Mouse (Mus musculus) CH12.LX (cell line): ENCODE measurements around the gene Gmppa. TPM values are rescaled to one million over a fixed set of nuclear protein-coding genes. Genes with fewer than 3 reads are reported as not detected.

Source experiments
- DNase-seq: peaks from one replicate; pipeline ENCODE4 v3.0.0-alpha.2; 2013; ENCODE audit errors: extremely low read depth
- H3K27ac ChIP-seq: 2 replicates; pipeline ENCODE4 v1.5.1; 2012; ENCODE audit warnings: low read depth, mild to moderate bottlenecking, control low read depth, moderate library complexity; ENCODE audit not compliant: insufficient read depth
- H3K27me3 ChIP-seq: replicated peaks from 2 replicates; pipeline ENCODE3; 2012; ENCODE audit warnings: inconsistent platforms
- H3K36me3 ChIP-seq, 2 experiments: replicated peaks in 1 of 2; 2 replicates each; pipeline versions ENCODE3 to v1.6.1; 2012; ENCODE audit warnings: inconsistent platforms in 1 of 2, low read length in 1 of 2, mild to moderate bottlenecking in 1 of 2, mixed read lengths in 1 of 2, moderate library complexity in 1 of 2; ENCODE audit not compliant: control insufficient read depth in 1 of 2, insufficient read depth in 1 of 2
- H3K4me1 ChIP-seq, 2 experiments: 2 replicates each; pipeline ENCODE4 v1.6.1; 2012; ENCODE audit warnings: inconsistent platforms in 1 of 2, moderate library complexity in 1 of 2; ENCODE audit not compliant: insufficient read depth in 2 of 2, control insufficient read depth in 1 of 2
- H3K4me2 ChIP-seq: 2 replicates; pipeline ENCODE4 v1.6.1; 2012; ENCODE audit warnings: low read depth, mild to moderate bottlenecking, control low read depth; ENCODE audit not compliant: poor library complexity, insufficient read depth, severe bottlenecking
- H3K4me3 ChIP-seq, 3 experiments: fragments of 150-350 bp in 1 of 3; sonication (generic) in 1 of 3; replicated peaks in 1 of 3; 2 replicates each; pipeline versions ENCODE3 to v1.5.1; 2011 to 2012; ENCODE audit warnings: low read depth in 2 of 3, low read length in 2 of 3, mild to moderate bottlenecking in 2 of 3, moderate library complexity in 2 of 3, control low read depth in 1 of 3, improper control_type of control experiment in 1 of 3, inconsistent platforms in 1 of 3, mixed read lengths in 1 of 3; ENCODE audit not compliant: poor library complexity in 1 of 3
- H3K79me2 ChIP-seq: replicated peaks from 2 replicates; pipeline ENCODE4 v1.6.1; 2012; ENCODE audit warnings: mild to moderate bottlenecking, moderate library complexity; ENCODE audit not compliant: control insufficient read depth, poor library complexity, insufficient read depth, severe bottlenecking; ENCODE audit errors: extremely low read depth
- H3K9ac ChIP-seq: 2 replicates; pipeline ENCODE4 v1.6.1; 2012; ENCODE audit warnings: low read depth, mild to moderate bottlenecking, control low read depth, moderate library complexity; ENCODE audit not compliant: insufficient read depth
- H3K9me3 ChIP-seq: replicated peaks from 2 replicates; pipeline ENCODE3; 2012; ENCODE audit warnings: low read length, inconsistent platforms, mixed read lengths
- CTCF ChIP-seq, 2 experiments: IDR thresholded peaks in 1 of 2; conservative IDR thresholded peaks in 1 of 2; 2 replicates each; pipeline ENCODE4 v1.5.1; 2011 to 2012; ENCODE audit warnings: low read depth in 2 of 2, low read length in 2 of 2, improper control_type of control experiment in 1 of 2, inconsistent platforms in 1 of 2, mild to moderate bottlenecking in 1 of 2, moderate library complexity in 1 of 2
- E2F4 ChIP-seq: IDR thresholded peaks from 2 replicates; pipeline ENCODE4 v1.6.1; 2011; ENCODE audit warnings: low read depth, low read length, improper control_type of control experiment; ENCODE audit not compliant: insufficient replicate concordance
- IRF4 ChIP-seq: IDR thresholded peaks from 2 replicates; pipeline ENCODE4 v1.6.1; 2014; ENCODE audit warnings: low read depth, mild to moderate bottlenecking, inconsistent platforms, low read length, improper control_type of control experiment
- MEF2A ChIP-seq: IDR thresholded peaks from 2 replicates; pipeline ENCODE4 v1.6.1; 2014; ENCODE audit warnings: low read depth, mild to moderate bottlenecking, inconsistent platforms, low read length, improper control_type of control experiment, borderline replicate concordance
- NRF1 ChIP-seq: IDR thresholded peaks from 2 replicates; pipeline ENCODE4 v1.6.1; 2014; ENCODE audit warnings: low read depth, mild to moderate bottlenecking, inconsistent platforms, low read length, improper control_type of control experiment, moderate library complexity
- POLR2AphosphoS2 ChIP-seq: IDR thresholded peaks from 2 replicates; pipeline ENCODE4 v1.6.1; 2011; ENCODE audit warnings: low read depth, low read length, improper control_type of control experiment
- RCOR1 ChIP-seq: conservative IDR thresholded peaks from 2 replicates; pipeline ENCODE4 v1.6.1; 2012; ENCODE audit warnings: low read depth, mild to moderate bottlenecking, inconsistent platforms, low read length, improper control_type of control experiment
- SIN3A ChIP-seq: IDR thresholded peaks from 2 replicates; pipeline ENCODE4 v1.6.1; 2012; ENCODE audit warnings: low read length, improper control_type of control experiment, inconsistent platforms
- ZMIZ1 ChIP-seq: IDR thresholded peaks from 2 replicates; pipeline ENCODE4 v1.6.1; 2012; ENCODE audit warnings: low read depth, mild to moderate bottlenecking, inconsistent platforms, low read length, improper control_type of control experiment
- ZNF384 ChIP-seq: IDR thresholded peaks from 2 replicates; pipeline ENCODE4 v1.6.1; 2012; ENCODE audit warnings: low read depth, low read length, improper control_type of control experiment, inconsistent platforms
- dilution Hi-C: fragments of 300-500 bp; cut with MboI; formaldehyde crosslinking; loops from 2 replicates; pipeline ENCODE4 v1.14.3; 2020; ENCODE audit warnings: low sequenced_read_pairs; ENCODE audit not compliant: extremely low pct_unique_long_range_greater_than_20kb, extremely low pct_ligation_motif_present
- in situ Hi-C: fragments of 300-500 bp; cut with MboI; formaldehyde crosslinking; loops from 3 replicates; pipeline ENCODE4 v1.14.3; 2019; ENCODE audit warnings: low sequenced_read_pairs, low pct_ligation_motif_present, low pct_unique_long_range_greater_than_20kb, mixed read lengths
- polyA plus RNA-seq: library from polyadenylated mRNA; unstranded; fragments of >175 nt; gene quantifications from 2 replicates; pipeline ENCODE4 v1.2.1, GENCODE M21; 2012; ENCODE audit warnings: low read depth; ENCODE audit not compliant: insufficient read length
- total RNA-seq, 2 experiments: library from RNA; depleted of rRNA; stranded (reverse); fragments of 300-350 nt in 1 of 2; fragments of >200 nt in 1 of 2; gene quantifications; 2 replicates each; pipeline ENCODE4 v1.2.3; 2012 to 2014

Gmppa gene
- total and polyA plus RNA-seq, 3 experiments = 102 to 153 (median 126) TPM

- Histone ChIP-seq H3K27me3 (peaks cover 90% of the 10 kb centered on the region), H3K4me1 (peaks cover 0 to 5% of the 10 kb centered on the region in 2 experiments; a peak in 1 of 4 replicates), H3K9me3 (no peaks in the 10 kb centered on the region), H3K9ac (no peak overlapping the region), H3K4me2 (no peak overlapping the region), H3K4me3 (no peak overlapping the region), H3K79me2 (no peaks in the 10 kb centered on the region), H3K36me3 (no peaks in the 10 kb centered on the region), H3K27ac (no peak overlapping the region)
- dilution Hi-C loops (no loop called here), in situ Hi-C loops (loop anchor here (25.0 kb wide), 1 partner anchor 518 kb away; the partner anchor contains the start of gene Cfap65)
- DNase-seq = no peak
- TF ChIP-seq SIN3A (no peak), IRF4 (no peak), E2F4 (no peak), NRF1 (no peak), ZNF384 (no peak)
Measured at GRCm38 (mm10) chr1:75455433-75455832, 19.7 kb downstream of the Gmppa start.

- Histone ChIP-seq H3K9me3 (no peaks in the 10 kb centered on the region), H3K27ac (no peak overlapping the region), H3K9ac (no peak overlapping the region), H3K36me3 (no peaks in the 10 kb centered on the region), H3K4me3 (no peak overlapping the region), H3K79me2 (no peaks in the 10 kb centered on the region), H3K4me1 (peaks cover 0 to 5% of the 10 kb centered on the region in 2 experiments; a peak in 1 of 4 replicates), H3K4me2 (no peak overlapping the region), H3K27me3 (peaks cover 84% of the 10 kb centered on the region)
- DNase-seq = no peak
- dilution Hi-C loops = no loop called here
- in situ Hi-C loops = loop anchor here (25.0 kb wide), 1 partner anchor 519 kb away; the partner anchor contains the start of gene Cfap65
- TF ChIP-seq POLR2AphosphoS2 (no peak), IRF4 (no peak), ZMIZ1 (no peak), RCOR1 (no peak), MEF2A (no peak)
Measured at GRCm38 (mm10) chr1:75455948-75456347, 20.2 kb downstream of the Gmppa start.

- peak in 1 of 2 experiments; percentile 55; a peak in 3 of 4 replicates for TF ChIP-seq CTCF (conservative IDR thresholded peaks at IDR 0.05 in 1 of 2, IDR thresholded peaks at IDR 0.05 in 1 of 2; ENCODE audit: low read depth in 2 of 2, low read length in 2 of 2)
- no peak for TF ChIP-seq POLR2AphosphoS2
- DNase-seq = no peak
- Histone ChIP-seq H3K4me3 (no peak overlapping the region), H3K9ac (no peak overlapping the region), H3K9me3 (no peaks in the 10 kb centered on the region), H3K27me3 (peaks cover 75% of the 10 kb centered on the region), H3K36me3 (no peaks in the 10 kb centered on the region), H3K27ac (no peak overlapping the region), H3K4me1 (peaks cover 0 to 5% of the 10 kb centered on the region in 2 experiments; a peak in 1 of 4 replicates), H3K4me2 (no peak overlapping the region), H3K79me2 (no peaks in the 10 kb centered on the region)
- dilution Hi-C loops (no loop called here), in situ Hi-C loops (loop anchor here (25.0 kb wide), 1 partner anchor 520 kb away; the partner anchor contains the start of gene Cfap65)
Measured at GRCm38 (mm10) chr1:75456746-75457564, 21.2 kb downstream of the Gmppa start.
